Mouse (Mus musculus) stomach, embryonic 16.5 days (tissue): ENCODE measurements around the gene Gm14692. TPM values are rescaled to one million over a fixed set of nuclear protein-coding genes. Genes with fewer than 3 reads are reported as not detected.
"Not testable (repeated sequence)": the region's sequence is repeated elsewhere in the genome, so short reads cannot be mapped to it uniquely, and the experiment has no call there.

ENCODE experiments used
- ATAC-seq: fragments of 200-750 bp; cut with Nextera tagmentation; 2 replicates; pipeline ENCODE4 v1.8.0; 2017; ENCODE audit warnings: moderate number of reproducible peaks, moderate TSS enrichment; ENCODE audit not compliant: insufficient read depth, low FRiP score
- H3K27ac ChIP-seq: fragments of 300-500 bp; sonication (generic); 2 replicates; pipeline ENCODE4 v1.5.1; 2014; ENCODE audit warnings: low read length
- H3K27me3 ChIP-seq: fragments of 300-500 bp; sonication (generic); 2 replicates; pipeline ENCODE4 v1.6.1; 2014; ENCODE audit warnings: low read length, control low read depth, mixed read lengths; ENCODE audit not compliant: control insufficient read depth, insufficient read depth
- H3K36me3 ChIP-seq: fragments of 300-500 bp; sonication (generic); 2 replicates; pipeline ENCODE4 v1.6.1; 2014; ENCODE audit warnings: low read length; ENCODE audit not compliant: control insufficient read depth, insufficient read depth
- H3K4me1 ChIP-seq: fragments of 300-500 bp; sonication (generic); 2 replicates; pipeline ENCODE4 v1.6.1; 2014; ENCODE audit warnings: low read length, control low read depth, mixed read lengths; ENCODE audit not compliant: control insufficient read depth, insufficient read depth
- H3K4me2 ChIP-seq: fragments of 300-500 bp; sonication (generic); 2 replicates; pipeline ENCODE4 v1.6.1; 2014; ENCODE audit warnings: low read depth, low read length, mixed read lengths
- H3K4me3 ChIP-seq: fragments of 300-500 bp; sonication (generic); replicated peaks from 2 replicates; pipeline ENCODE4 v1.5.1; 2014; ENCODE audit warnings: mild to moderate bottlenecking, low read length
- H3K9ac ChIP-seq: fragments of 300-500 bp; sonication (generic); 2 replicates; pipeline ENCODE4 v1.6.1; 2014; ENCODE audit warnings: low read length
- H3K9me3 ChIP-seq: fragments of 300-500 bp; sonication (generic); replicated peaks from 2 replicates; pipeline ENCODE4 v1.6.1; 2016; ENCODE audit warnings: low read length, control low read depth; ENCODE audit not compliant: control insufficient read depth
- WGBS: fragments of 180-500 bp; shearing (Covaris S2); extraction: QIAGEN DNeasy Blood & Tissue Kit; methylation state at CpG from one replicate; pipeline ENCODE4 v1.1.7; 2014; 5-methylcytosine and 5-hydroxymethylcytosine counted together
- polyA plus RNA-seq: library from polyadenylated mRNA; unstranded; fragments of >200 nt; fragmentation: Nextera tagmentation; extraction: Ambion mirVana; gene quantifications from 2 replicates; pipeline ENCODE4 v1.2.1, GENCODE M21; 2015

Gm14692 gene
- polyA plus RNA-seq = not detected in 2 replicates

GRCm38 (mm10) chrX:67695398-67695797 is at the start of gene Gm14692:
Gm14692 (plus strand) TSS chrX:67695698.
- H3K27ac ChIP-seq, H3K4me1 ChIP-seq, ATAC-seq, H3K9ac ChIP-seq, H3K9me3 ChIP-seq, H3K27me3 ChIP-seq, H3K4me3 ChIP-seq, H3K4me2 ChIP-seq, H3K36me3 ChIP-seq: not testable (repeated sequence)
- WGBS = 82% methylated on average over 4 of the region's 10 CpGs

- WGBS = 93% methylated on average over 3 of the region's 11 CpGs
- H3K4me3 ChIP-seq, H3K4me2 ChIP-seq, H3K9me3 ChIP-seq, ATAC-seq, H3K36me3 ChIP-seq, H3K27me3 ChIP-seq, H3K4me1 ChIP-seq, H3K27ac ChIP-seq, H3K9ac ChIP-seq: not testable (repeated sequence)
Observed at GRCm38 (mm10) chrX:67693462-67693861, 2.0 kb upstream of the Gm14692 start, which contains the start of gene Gm1140. Gm1140 (minus strand) TSS chrX:67693562.

Other genes starting within 250 kb of the Gm14692 start
- not detected in 2 replicates for gene Gm1140, start 2.1 kb upstream of the Gm14692 start, polyA plus RNA-seq
- gene 4933436I01Rik, start 225.8 kb downstream of the Gm14692 start, polyA plus RNA-seq = not detected in 2 replicates